Mouse (Mus musculus) MEL (cell line): ENCODE data around the gene Fam53b. TPM values are rescaled to one million over a fixed set of nuclear protein-coding genes. Genes with fewer than 3 reads are reported as not detected.

Source experiments
- DNase-seq: peaks from one replicate; pipeline ENCODE4 v3.0.0; 2011; ENCODE audit warnings: low read depth, low spot score
- H3K27ac ChIP-seq: 2 replicates; pipeline ENCODE4 v1.5.1; 2012; ENCODE audit warnings: low read depth, mild to moderate bottlenecking, control low read depth, low read length, moderate library complexity; ENCODE audit not compliant: control insufficient read depth
- H3K27me3 ChIP-seq, 2 experiments: fragments of 150-350 bp in 1 of 2; sonication (generic) in 1 of 2; 2 replicates each; pipeline ENCODE4 v1.6.1; 2012; ENCODE audit warnings: low read length in 2 of 2, mild to moderate bottlenecking in 2 of 2, improper control_type of control experiment in 1 of 2, moderate library complexity in 1 of 2; ENCODE audit not compliant: insufficient read depth in 2 of 2, control insufficient read depth in 1 of 2
- H3K36me3 ChIP-seq, 2 experiments: 2 replicates each; pipeline ENCODE4 v1.6.1; 2012 to 2014; ENCODE audit warnings: low read length in 2 of 2, improper control_type of control experiment in 1 of 2, inconsistent platforms in 1 of 2, mild to moderate bottlenecking in 1 of 2; ENCODE audit not compliant: insufficient read depth in 2 of 2, control insufficient read depth in 1 of 2
- H3K4me1 ChIP-seq, 2 experiments: fragments of 150-350 bp in 1 of 2; sonication (generic) in 1 of 2; 2 replicates each; pipeline ENCODE4 v1.6.1; 2012; ENCODE audit warnings: low read length in 2 of 2, improper control_type of control experiment in 1 of 2, mild to moderate bottlenecking in 1 of 2; ENCODE audit not compliant: insufficient read depth in 2 of 2, control insufficient read depth in 1 of 2
- H3K4me3 ChIP-seq, 2 experiments: fragments of 150-350 bp in 1 of 2; sonication (generic) in 1 of 2; 2 replicates each; pipeline ENCODE4 v1.5.1; 2012; ENCODE audit warnings: low read depth in 2 of 2, low read length in 2 of 2, mild to moderate bottlenecking in 2 of 2, moderate library complexity in 2 of 2, control low read depth in 1 of 2, improper control_type of control experiment in 1 of 2; ENCODE audit not compliant: control insufficient read depth in 1 of 2, insufficient read depth in 1 of 2
- H3K79me2 ChIP-seq: 2 replicates; pipeline ENCODE4 v1.6.1; 2012; ENCODE audit warnings: mild to moderate bottlenecking, low read length, moderate library complexity; ENCODE audit not compliant: control insufficient read depth, poor library complexity, insufficient read depth
- H3K9ac ChIP-seq: 2 replicates; pipeline ENCODE4 v1.6.1; 2012; ENCODE audit warnings: low read depth, mild to moderate bottlenecking, control low read depth, low read length, moderate library complexity; ENCODE audit not compliant: control insufficient read depth, poor library complexity, severe bottlenecking
- H3K9me3 ChIP-seq: fragments of 150-350 bp; sonication (generic); replicated peaks from 2 replicates; pipeline ENCODE4 v1.6.1; 2012; ENCODE audit warnings: mild to moderate bottlenecking, low read length, improper control_type of control experiment, moderate library complexity; ENCODE audit not compliant: insufficient read depth
- BHLHE40 ChIP-seq: IDR thresholded peaks from 2 replicates; pipeline ENCODE4 v1.6.1; 2012; ENCODE audit warnings: low read depth, mild to moderate bottlenecking, inconsistent platforms, low read length, improper control_type of control experiment, borderline replicate concordance
- CHD2 ChIP-seq: IDR thresholded peaks from 2 replicates; pipeline ENCODE4 v1.6.1; 2011; ENCODE audit warnings: low read length, improper control_type of control experiment
- CTCF ChIP-seq, 3 experiments: IDR thresholded peaks in 2 of 3; conservative IDR thresholded peaks in 1 of 3; 2 replicates each; pipeline ENCODE4 v1.5.1; 2011 to 2012; ENCODE audit warnings: low read length in 3 of 3, low read depth in 2 of 3, mild to moderate bottlenecking in 2 of 3, improper control_type of control experiment in 1 of 3, inconsistent platforms in 1 of 3, mixed read lengths in 1 of 3, moderate library complexity in 1 of 3; ENCODE audit not compliant: control insufficient read depth in 1 of 3, insufficient read depth in 1 of 3, poor library complexity in 1 of 3, severe bottlenecking in 1 of 3
- EP300 ChIP-seq, 2 experiments: IDR thresholded peaks; 2 replicates each; pipeline ENCODE4 v1.6.1; 2011; ENCODE audit warnings: improper control_type of control experiment in 2 of 2, low read length in 2 of 2, low read depth in 1 of 2, mild to moderate bottlenecking in 1 of 2
- ETS1 ChIP-seq: IDR thresholded peaks from 2 replicates; pipeline ENCODE4 v1.6.1; 2012; ENCODE audit warnings: low read depth, mild to moderate bottlenecking, inconsistent platforms, low read length, improper control_type of control experiment, moderate library complexity
- GABPA ChIP-seq: IDR thresholded peaks from 2 replicates; pipeline ENCODE4 v1.6.1; 2012; ENCODE audit warnings: low read depth, mild to moderate bottlenecking, inconsistent platforms, low read length, improper control_type of control experiment, moderate library complexity
- HCFC1 ChIP-seq: IDR thresholded peaks from 2 replicates; pipeline ENCODE4 v1.6.1; 2012; ENCODE audit warnings: low read depth, mild to moderate bottlenecking, inconsistent platforms, low read length, improper control_type of control experiment, moderate library complexity
- MAX ChIP-seq: IDR thresholded peaks from 2 replicates; pipeline ENCODE4 v1.6.1; 2011; ENCODE audit warnings: low read length, improper control_type of control experiment
- MXI1 ChIP-seq: IDR thresholded peaks from 2 replicates; pipeline ENCODE4 v1.6.1; 2011; ENCODE audit warnings: mild to moderate bottlenecking, low read depth, low read length, improper control_type of control experiment
- MYB ChIP-seq: IDR thresholded peaks from 2 replicates; pipeline ENCODE4 v1.6.1; 2011; ENCODE audit warnings: mild to moderate bottlenecking, low read depth, low read length, improper control_type of control experiment
- NELFE ChIP-seq: IDR thresholded peaks from 2 replicates; pipeline ENCODE4 v1.6.1; 2011; ENCODE audit warnings: low read depth, low read length, improper control_type of control experiment
- NRF1 ChIP-seq: IDR thresholded peaks from 2 replicates; pipeline ENCODE4 v1.6.1; 2014; ENCODE audit warnings: low read depth, mild to moderate bottlenecking, inconsistent platforms, low read length, improper control_type of control experiment, moderate library complexity; ENCODE audit not compliant: poor library complexity, insufficient read depth, severe bottlenecking
- POLR2A ChIP-seq, 2 experiments: IDR thresholded peaks; 2 replicates each; pipeline ENCODE4 v1.6.1; 2011 to 2012; ENCODE audit warnings: low read length in 2 of 2, mild to moderate bottlenecking in 2 of 2, control low read depth in 1 of 2, improper control_type of control experiment in 1 of 2, low read depth in 1 of 2, moderate library complexity in 1 of 2; ENCODE audit not compliant: control insufficient read depth in 1 of 2, insufficient read depth in 1 of 2, poor library complexity in 1 of 2
- POLR2AphosphoS2 ChIP-seq: IDR thresholded peaks from 2 replicates; pipeline ENCODE4 v1.6.1; 2011; ENCODE audit warnings: low read length, improper control_type of control experiment
- POLR2AphosphoS5 ChIP-seq: IDR thresholded peaks from 2 replicates; pipeline ENCODE4 v1.6.1; 2012; ENCODE audit warnings: low read depth, borderline replicate concordance, mild to moderate bottlenecking, inconsistent platforms, low read length, moderate library complexity, mixed read lengths
- RAD21 ChIP-seq: IDR thresholded peaks from 2 replicates; pipeline ENCODE4 v1.6.1; 2011; ENCODE audit warnings: mild to moderate bottlenecking, low read depth, low read length, improper control_type of control experiment
- SIN3A ChIP-seq: IDR thresholded peaks from 2 replicates; pipeline ENCODE4 v1.6.1; 2012; ENCODE audit warnings: low read length, improper control_type of control experiment, inconsistent platforms
- TAL1 ChIP-seq: IDR thresholded peaks from 2 replicates; pipeline ENCODE4 v1.6.1; 2012; ENCODE audit warnings: mild to moderate bottlenecking, inconsistent platforms, low read length, moderate library complexity, mixed read lengths
- TBP ChIP-seq: IDR thresholded peaks from 2 replicates; pipeline ENCODE4 v1.8.0; 2011; ENCODE audit warnings: low read depth, low read length, improper control_type of control experiment
- TCF12 ChIP-seq: IDR thresholded peaks from 2 replicates; pipeline ENCODE4 v1.6.1; 2014; ENCODE audit warnings: low read depth, mild to moderate bottlenecking, inconsistent platforms, low read length, improper control_type of control experiment, moderate library complexity
- USF1 ChIP-seq: IDR thresholded peaks from 2 replicates; pipeline ENCODE4 v1.6.1; 2014; ENCODE audit warnings: low read depth, mild to moderate bottlenecking, inconsistent platforms, low read length, improper control_type of control experiment, moderate library complexity
- ZC3H11A ChIP-seq: IDR thresholded peaks from 2 replicates; pipeline ENCODE4 v1.6.1; 2012; ENCODE audit warnings: low read depth, mild to moderate bottlenecking, inconsistent platforms, low read length, improper control_type of control experiment
- ZMIZ1 ChIP-seq: IDR thresholded peaks from 2 replicates; pipeline ENCODE4 v1.6.1; 2012; ENCODE audit warnings: low read depth, mild to moderate bottlenecking, inconsistent platforms, low read length, improper control_type of control experiment, moderate library complexity
- ZNF384 ChIP-seq: IDR thresholded peaks from 2 replicates; pipeline ENCODE4 v1.6.1; 2012; ENCODE audit warnings: low read depth, mild to moderate bottlenecking, inconsistent platforms, low read length, improper control_type of control experiment
- polyA plus RNA-seq, 2 experiments: library from polyadenylated mRNA; stranded (reverse) in 1 of 2; unstranded in 1 of 2; fragments of >175 nt in 1 of 2; fragments of >200 nt in 1 of 2; gene quantifications; 2 replicates each; pipeline versions ENCODE4 v1.2.1 to v1.2.4; 2012; ENCODE audit warnings: low replicate concordance in 2 of 2, low read depth in 1 of 2; ENCODE audit not compliant: insufficient read length in 2 of 2, insufficient read depth in 1 of 2, missing spikeins in 1 of 2
- total RNA-seq: library from RNA; depleted of rRNA; stranded (reverse); fragments of 300-350 nt; gene quantifications from 2 replicates; pipeline ENCODE4 v1.2.3, GENCODE M21; 2012

Gene Fam53b
- total and polyA plus RNA-seq, 3 experiments: 7.9 to 15.4 TPM; not detected in 1

DNA sequence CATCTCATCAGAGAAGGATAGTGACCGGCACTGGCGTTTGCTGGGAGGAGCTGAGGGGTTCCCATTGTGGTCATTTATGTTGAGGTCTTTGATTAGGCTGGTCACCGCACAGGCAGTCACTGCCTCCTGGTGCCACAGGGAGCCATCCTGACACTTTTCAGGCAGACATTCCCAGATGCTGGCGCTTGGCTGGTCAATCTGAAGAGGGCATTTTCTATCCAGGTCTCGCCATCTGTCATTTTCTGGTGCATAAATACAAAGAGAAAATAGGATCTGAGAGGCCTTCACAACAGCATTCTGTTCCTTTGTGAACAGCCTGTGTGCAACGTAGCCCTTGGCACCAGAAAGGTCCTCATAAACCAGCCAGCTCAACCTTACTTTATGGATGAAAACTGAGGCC is 53.8 kb downstream of the Fam53b start:
- H3K36me3 ChIP-seq: peaks cover 0 to 1% of the 10 kb centered on the region in 2 experiments; a peak in 2 of 4 replicates

DNA sequence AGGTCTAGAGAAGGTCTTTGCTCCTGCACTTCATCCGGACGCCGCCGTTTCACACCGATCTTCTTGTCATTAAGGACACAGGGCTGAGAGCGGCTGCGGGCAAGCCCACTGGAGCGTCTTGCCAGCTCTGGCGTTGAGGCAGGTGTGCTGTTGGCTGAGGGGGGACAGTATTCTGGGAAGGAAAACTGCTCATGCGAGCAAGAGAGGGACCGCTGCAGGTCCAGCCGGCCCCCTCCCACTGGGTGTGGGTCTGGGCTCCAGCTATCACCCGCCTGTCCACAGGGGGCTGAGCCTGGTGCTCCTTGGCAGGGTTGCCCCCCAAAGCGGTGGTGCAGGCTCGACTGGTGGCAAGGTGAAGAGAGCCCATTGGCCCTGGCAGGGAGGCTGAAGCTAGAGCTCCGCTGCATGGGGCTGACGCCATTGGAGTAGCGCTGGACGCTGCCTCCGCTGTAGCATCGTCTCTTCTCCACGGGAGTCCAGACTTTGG is 54.2 kb downstream of the Fam53b start:
- Histone ChIP-seq H3K4me3 (no peak overlapping the region), H3K79me2 (no peaks in the 10 kb centered on the region), H3K36me3 (peaks cover 0 to 1% of the 10 kb centered on the region in 2 experiments; a peak in 1 of 4 replicates), H3K9ac (no peak overlapping the region), H3K9me3 (no peaks in the 10 kb centered on the region), H3K27me3 (no peaks in the 10 kb centered on the region), H3K27ac (no peak overlapping the region), H3K4me1 (no peaks in the 10 kb centered on the region)
- DNase-seq: no peak
- TF ChIP-seq ETS1 (no peak), CTCF (IDR thresholded peaks at IDR 0.05 in 2 of 3, conservative IDR thresholded peaks at IDR 0.05 in 1 of 3; ENCODE audit: control insufficient read depth in 1 of 3, insufficient read depth in 1 of 3, low read depth in 2 of 3, low read length in 3 of 3, poor library complexity in 1 of 3, severe bottlenecking in 1 of 3) (no peak), TBP (no peak), NRF1 (no peak), TCF12 (no peak), USF1 (no peak), POLR2AphosphoS2 (no peak)

More for the DNA sequence above, 53.8 kb downstream of the Fam53b start:
- Histone ChIP-seq H3K4me1 (no peaks in the 10 kb centered on the region), H3K4me3 (no peak overlapping the region), H3K79me2 (no peaks in the 10 kb centered on the region)
- TF ChIP-seq RAD21 (no peak), MXI1 (no peak), POLR2AphosphoS5 (no peak), ZMIZ1 (no peak), SIN3A (no peak), NELFE (no peak), ZNF384 (no peak), TBP (no peak), ZC3H11A (no peak), GABPA (no peak), CHD2 (no peak), BHLHE40 (no peak), TAL1 (no peak), ETS1 (no peak), NRF1 (no peak), HCFC1 (no peak), MYB (no peak), EP300 (IDR thresholded peaks at IDR 0.05; ENCODE audit: low read depth in 1 of 2, low read length in 2 of 2) (no peak), POLR2A (IDR thresholded peaks at IDR 0.05; ENCODE audit: control insufficient read depth in 1 of 2, insufficient read depth in 1 of 2, low read depth in 1 of 2, low read length in 2 of 2, poor library complexity in 1 of 2) (no peak), MAX (no peak)
- TF ChIP-seq, all 39 proteins: peak for 0
- Histone ChIP-seq H3K27me3 (no peaks in the 10 kb centered on the region), H3K9ac (no peak overlapping the region), H3K9me3 (no peaks in the 10 kb centered on the region), H3K27ac (no peak overlapping the region)
- no peak for DNase-seq
